Comparison of ENCODE assay signal across 10 mouse cellular contexts in genomic region chr10:90431974-90432373, GRCm38 (mm10).
DNase-seq lines count a peak whose midpoint lies in the region; ATAC-seq lines count a peak whose summit lies in the region.
"Had no signal": no experiment of that assay in that cellular context is flagged by ENCODE, and none has a peak within 500 bp of the region (broad histone marks: within the 10 kb centered on the region; RNA-seq: fewer than 3 reads in every experiment).

No protein-coding gene starts in this region.

- no peak overlapping the region for H3K27ac ChIP-seq in midbrain, embryonic 15.5 days
- H3K27ac ChIP-seq in midbrain, embryonic 13.5 days, result no peak overlapping the region
- no peak overlapping the region for H3K27ac ChIP-seq in heart, embryonic 12.5 days (ENCODE audit: poor library complexity, severe bottlenecking)
- H3K27ac ChIP-seq: liver, embryonic 14.5 days; midbrain, embryonic 12.5 days had no signal

- H3K4me2 ChIP-seq in midbrain, embryonic 15.5 days, result no peak overlapping the region
- no peak overlapping the region for H3K4me2 ChIP-seq in midbrain, embryonic 13.5 days (replicated peaks)
- H3K4me2 ChIP-seq in heart, embryonic 12.5 days, result no peak overlapping the region
- H3K4me2 ChIP-seq: midbrain, embryonic 12.5 days had no signal

- 56% methylated on average over 9 of the region's 9 CpGs for WGBS in midbrain, embryonic 15.5 days
- 72% methylated on average over 9 of the region's 9 CpGs for WGBS in midbrain, embryonic 13.5 days
- 74% methylated on average over 9 of the region's 9 CpGs for WGBS in heart, embryonic 12.5 days

- no peaks in the 10 kb centered on the region for H3K4me1 ChIP-seq in midbrain, embryonic 15.5 days
- H3K4me1 ChIP-seq in midbrain, embryonic 13.5 days (replicated peaks), result no peaks in the 10 kb centered on the region
- H3K4me1 ChIP-seq in heart, embryonic 12.5 days (replicated peaks), result no peaks in the 10 kb centered on the region
- H3K4me1 ChIP-seq: midbrain, embryonic 12.5 days had no signal

- no peak overlapping the region for H3K4me3 ChIP-seq in midbrain, embryonic 15.5 days
- H3K4me3 ChIP-seq in midbrain, embryonic 13.5 days (replicated peaks), result no peak overlapping the region
- H3K4me3 ChIP-seq in heart, embryonic 12.5 days, result no peak overlapping the region
- H3K4me3 ChIP-seq: midbrain, embryonic 12.5 days had no signal

- peak; percentile 48; the same call in 1 of the 2 replicates for ATAC-seq in midbrain, embryonic 15.5 days (replicated peaks)
- ATAC-seq in midbrain, embryonic 13.5 days, result no peak
- no peak for ATAC-seq in heart, embryonic 12.5 days (ENCODE audit: insufficient number of reproducible peaks, low FRiP score)

- no peaks in the 10 kb centered on the region for H3K36me3 ChIP-seq in midbrain, embryonic 15.5 days (replicated peaks)
- no peaks in the 10 kb centered on the region for H3K36me3 ChIP-seq in midbrain, embryonic 13.5 days
- H3K36me3 ChIP-seq in heart, embryonic 12.5 days, result no peaks in the 10 kb centered on the region
- H3K36me3 ChIP-seq: midbrain, embryonic 12.5 days had no signal

- no peaks in the 10 kb centered on the region for H3K27me3 ChIP-seq in midbrain, embryonic 15.5 days (replicated peaks)
- no peaks in the 10 kb centered on the region for H3K27me3 ChIP-seq in midbrain, embryonic 13.5 days
- H3K27me3 ChIP-seq in heart, embryonic 12.5 days (replicated peaks), result no peaks in the 10 kb centered on the region
- H3K27me3 ChIP-seq: midbrain, embryonic 12.5 days had no signal

- no peaks in the 10 kb centered on the region for H3K9me3 ChIP-seq in midbrain, embryonic 15.5 days
- peaks cover 5% of the 10 kb centered on the region; the same call in 1 of the 2 replicates for H3K9me3 ChIP-seq in midbrain, embryonic 13.5 days
- no peaks in the 10 kb centered on the region for H3K9me3 ChIP-seq in heart, embryonic 12.5 days (replicated peaks)
- H3K9me3 ChIP-seq: midbrain, embryonic 12.5 days had no signal

- H3K9ac ChIP-seq in midbrain, embryonic 15.5 days, result no peak overlapping the region
- no peak overlapping the region for H3K9ac ChIP-seq in midbrain, embryonic 13.5 days (replicated peaks)
- no peak overlapping the region for H3K9ac ChIP-seq in heart, embryonic 12.5 days
- H3K9ac ChIP-seq: liver, embryonic 14.5 days; midbrain, embryonic 12.5 days had no signal

- peak; percentile 4 for DNase-seq in embryo, embryonic 10 days (ENCODE audit: low spot score)
- DNase-seq in embryo, embryonic 10.5 days (ENCODE audit: low spot score), result no peak
- peak; percentile 64 to 69 for DNase-seq in left cerebral cortex, adult 9 months (ENCODE audit: low spot score in 2 of 2)
- peak; percentile 53 to 70 for DNase-seq in right cerebral cortex, postnatal 36 days (ENCODE audit: low spot score in 2 of 2)
- no peak for DNase-seq in ovary, postnatal 10 days (ENCODE audit: low spot score)

Comparison
In these comparisons a context has a peak if more than half of its experiments do, and no peak if none do; other contexts are left out.
1. DNase-seq: peak in embryo, embryonic 10 days (single experiment), left cerebral cortex, adult 9 months (2 of 2) and right cerebral cortex, postnatal 36 days (2 of 2); none in embryo, embryonic 10.5 days (single experiment) and ovary, postnatal 10 days (single experiment).